Mouse (Mus musculus) testis, adult 2 months (tissue): ENCODE measurements around the gene Scn8a. TPM values are rescaled to one million over a fixed set of nuclear protein-coding genes. Genes with fewer than 3 reads are reported as not detected.

Experiments
- H3K27ac ChIP-seq: fragments of 200-500 bp; 2 replicates; pipeline ENCODE4 v1.5.1; 2012; ENCODE audit warnings: low read depth, low read length; ENCODE audit not compliant: control insufficient read depth, insufficient read depth
- H3K27me3 ChIP-seq: fragments of 200-500 bp; 2 replicates; pipeline ENCODE4 v1.6.1; 2012; ENCODE audit warnings: mild to moderate bottlenecking, low read length, moderate library complexity; ENCODE audit not compliant: control insufficient read depth, insufficient read depth
- H3K36me3 ChIP-seq: fragments of 200-500 bp; 2 replicates; pipeline ENCODE4 v1.6.1; 2012; ENCODE audit warnings: mild to moderate bottlenecking, low read length; ENCODE audit not compliant: control insufficient read depth, insufficient read depth
- H3K4me1 ChIP-seq: fragments of 200-500 bp; 2 replicates; pipeline ENCODE4 v1.6.1; 2012; ENCODE audit warnings: low read length; ENCODE audit not compliant: control insufficient read depth, insufficient read depth
- H3K4me3 ChIP-seq: fragments of 200-500 bp; 2 replicates; pipeline ENCODE4 v1.5.1; 2012; ENCODE audit warnings: low read depth, mild to moderate bottlenecking, low read length, moderate library complexity, mixed read lengths; ENCODE audit not compliant: control insufficient read depth
- CTCF ChIP-seq: fragments of 200-500 bp; IDR thresholded peaks from 2 replicates; pipeline ENCODE4 v1.5.1; 2012; ENCODE audit warnings: low read depth, mild to moderate bottlenecking, inconsistent platforms, low read length, moderate library complexity; ENCODE audit not compliant: control insufficient read depth, insufficient read depth, insufficient replicate concordance
- POLR2A ChIP-seq: fragments of 200-500 bp; IDR thresholded peaks from 2 replicates; pipeline ENCODE4 v1.6.1; 2012; ENCODE audit warnings: low read depth, mild to moderate bottlenecking, inconsistent platforms, low read length, moderate library complexity; ENCODE audit not compliant: control insufficient read depth
- polyA plus RNA-seq: library from polyadenylated mRNA; depleted of rRNA; stranded (reverse); fragments of >200 nt; gene quantifications from 2 replicates; pipeline ENCODE4 v1.2.3, GENCODE M21; 2012

Gene Scn8a
- polyA plus RNA-seq, 1 experiment, result 3.4 TPM

DNA sequence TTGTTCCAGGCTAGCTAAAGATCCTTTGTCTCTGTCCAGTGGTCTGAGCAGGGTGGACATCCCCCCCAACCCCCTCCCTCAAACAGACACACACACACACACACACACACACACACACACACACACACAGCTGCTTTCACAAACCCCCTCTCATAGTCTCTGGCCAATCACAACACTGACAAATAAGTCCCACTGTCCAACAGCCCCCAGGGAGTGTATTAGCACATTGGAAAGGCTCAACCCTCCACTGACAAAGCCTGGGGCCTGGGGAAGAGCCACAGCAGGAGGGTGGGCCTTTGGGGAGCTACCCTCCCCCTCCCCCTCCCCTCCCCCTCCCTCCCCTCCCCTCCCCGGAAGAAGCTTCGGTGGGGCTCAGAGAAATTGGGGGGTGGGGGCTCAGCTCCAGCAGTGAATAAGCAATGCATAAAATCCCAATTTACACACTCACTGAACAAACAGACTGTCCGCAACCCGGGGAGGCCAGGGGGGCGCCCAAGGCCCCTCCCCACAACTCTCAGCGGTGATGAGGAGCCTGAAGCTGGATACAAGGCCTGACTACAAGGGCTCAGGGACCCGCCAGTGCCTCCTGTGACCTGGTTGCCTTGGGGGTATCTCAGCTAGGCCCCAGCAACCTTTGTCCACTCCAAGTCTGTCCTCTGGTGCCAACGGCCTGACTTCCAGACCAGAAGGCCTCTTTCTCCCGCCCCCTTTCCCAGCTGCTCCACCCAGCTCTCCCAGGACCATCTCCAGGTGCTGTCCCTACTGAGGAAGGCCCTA, 197.4 kb downstream of the Scn8a start:
- no peak overlapping the region for H3K4me3 ChIP-seq
- H3K27me3 ChIP-seq, result no peaks in the 10 kb centered on the region
- H3K27ac ChIP-seq, result no peak overlapping the region
- TF ChIP-seq POLR2A (no peak), CTCF (no peak)
- no peaks in the 10 kb centered on the region; the same call in 1 of the 2 replicates for H3K4me1 ChIP-seq
- no peaks in the 10 kb centered on the region for H3K36me3 ChIP-seq

DNA sequence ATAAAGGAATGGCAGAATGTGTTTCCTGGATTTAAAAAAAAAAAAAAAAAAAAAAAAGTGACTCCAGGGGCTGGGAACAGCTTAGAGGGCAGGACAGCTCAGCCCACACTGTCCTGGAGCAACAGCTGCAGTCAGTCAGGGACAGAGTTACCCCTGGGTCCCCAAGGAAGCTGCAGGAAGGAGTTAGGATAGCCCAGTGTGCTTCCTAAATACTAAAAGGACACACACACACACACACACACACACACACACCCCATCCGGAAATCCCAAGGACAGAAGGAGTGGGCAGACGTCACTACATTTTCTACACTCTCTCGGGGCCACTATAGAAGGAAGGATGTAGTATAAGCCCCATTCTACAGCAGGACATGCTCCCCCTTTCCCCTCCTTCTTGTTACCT, 198.4 kb downstream of the Scn8a start:
- TF ChIP-seq POLR2A (no peak), CTCF (no peak)
- Histone ChIP-seq H3K27ac (no peak overlapping the region), H3K27me3 (no peaks in the 10 kb centered on the region), H3K4me1 (peaks cover 3% of the 10 kb centered on the region), H3K36me3 (no peaks in the 10 kb centered on the region), H3K4me3 (no peak overlapping the region)

- Histone ChIP-seq H3K27ac (no peak overlapping the region), H3K4me1 (peaks cover 3% of the 10 kb centered on the region), H3K4me3 (no peak overlapping the region), H3K36me3 (no peaks in the 10 kb centered on the region), H3K27me3 (no peaks in the 10 kb centered on the region)
- TF ChIP-seq CTCF (no peak), POLR2A (no peak)
Observed at GRCm38 (mm10) chr15:101068671-101069070, 199.0 kb downstream of the Scn8a start.

- H3K27me3 ChIP-seq, result no peaks in the 10 kb centered on the region
- H3K27ac ChIP-seq, result no peak overlapping the region
- no peak overlapping the region for H3K4me3 ChIP-seq
- H3K4me1 ChIP-seq, result peaks cover 3% of the 10 kb centered on the region
- H3K36me3 ChIP-seq, result no peaks in the 10 kb centered on the region
- TF ChIP-seq POLR2A, result no peak
- no peak for TF ChIP-seq CTCF
Observed at GRCm38 (mm10) chr15:101069641-101070190, 200.1 kb downstream of the Scn8a start.

GRCm38 (mm10) chr15:101070762-101071161, 201.1 kb downstream of the Scn8a start:
- no peaks in the 10 kb centered on the region for H3K27me3 ChIP-seq
- no peak overlapping the region for H3K4me3 ChIP-seq
- TF ChIP-seq CTCF (no peak), POLR2A (no peak)
- H3K4me1 ChIP-seq, result peaks cover 3% of the 10 kb centered on the region
- H3K27ac ChIP-seq, result no peak overlapping the region
- H3K36me3 ChIP-seq, result no peaks in the 10 kb centered on the region

DNA sequence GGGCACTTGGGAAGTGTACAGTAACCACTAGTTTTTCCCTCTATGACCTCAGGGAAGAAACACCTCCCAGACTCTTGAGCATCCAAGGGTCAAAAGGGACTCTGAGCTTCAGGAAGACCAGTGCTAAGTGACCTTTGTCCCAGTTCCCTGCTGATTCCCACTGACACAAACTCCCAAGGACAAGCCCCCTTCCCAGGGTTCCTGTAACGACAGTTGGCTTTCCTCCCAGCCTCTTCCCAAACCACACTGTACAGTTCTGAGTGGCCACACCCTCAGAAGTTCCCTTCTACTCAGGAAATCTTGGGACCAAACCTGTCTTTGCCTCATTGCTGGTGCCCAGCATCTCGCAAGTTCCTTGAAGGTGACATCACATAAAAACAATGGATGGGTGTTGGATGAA, 203.1 kb downstream of the Scn8a start:
- Histone ChIP-seq H3K36me3 (no peaks in the 10 kb centered on the region), H3K27ac (no peak overlapping the region), H3K27me3 (no peaks in the 10 kb centered on the region), H3K4me3 (no peak overlapping the region), H3K4me1 (peaks cover 13% of the 10 kb centered on the region)
- TF ChIP-seq CTCF (no peak), POLR2A (no peak)

DNA sequence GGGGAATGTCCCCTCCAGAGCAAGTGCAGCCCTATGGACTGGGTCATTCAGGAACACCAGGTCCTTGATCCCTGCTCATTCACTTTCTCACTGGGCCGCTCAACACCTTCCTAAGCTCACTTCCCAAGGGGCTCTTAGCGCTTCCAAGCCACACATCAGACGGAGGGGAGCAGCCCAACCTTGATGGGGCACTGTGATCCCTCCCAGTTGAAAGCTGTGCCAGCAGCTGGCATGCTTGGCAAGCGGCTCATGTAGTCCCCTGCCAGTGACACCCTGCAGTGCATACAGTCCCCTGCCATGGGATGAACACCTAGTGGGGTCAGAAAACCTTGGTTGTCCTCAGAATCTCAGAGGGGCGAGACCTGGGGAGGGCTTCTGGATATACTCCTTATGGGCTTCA, 204.4 kb downstream of the Scn8a start:
- H3K27ac ChIP-seq, result no peak overlapping the region
- peaks cover 4% of the 10 kb centered on the region; the same call in 1 of the 2 replicates for H3K27me3 ChIP-seq
- no peak for TF ChIP-seq CTCF
- no peak for TF ChIP-seq POLR2A
- H3K4me1 ChIP-seq, result peaks cover 20% of the 10 kb centered on the region
- H3K36me3 ChIP-seq, result no peaks in the 10 kb centered on the region
- no peak overlapping the region for H3K4me3 ChIP-seq

DNA sequence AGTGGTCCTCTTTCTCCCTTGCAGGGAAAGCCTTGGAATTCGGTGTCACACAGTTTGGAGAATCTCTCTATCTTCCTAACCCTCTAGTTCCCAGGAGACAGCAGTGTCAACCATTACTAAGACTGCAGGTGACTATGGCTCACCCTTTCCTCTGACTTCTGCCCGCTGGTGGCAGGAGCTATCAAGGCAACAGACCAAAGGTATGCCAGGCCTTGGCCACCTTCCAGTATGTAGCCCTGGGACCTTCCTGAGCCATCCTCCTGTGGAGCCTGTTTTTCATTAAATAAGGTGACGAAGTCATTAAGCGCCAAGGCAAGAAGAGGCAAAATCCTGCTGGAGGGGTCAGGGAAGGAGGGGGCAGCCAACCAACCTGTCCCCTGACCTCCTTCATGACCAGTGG, 205.5 kb downstream of the Scn8a start:
- Histone ChIP-seq H3K27me3 (peaks cover 4% of the 10 kb centered on the region; the same call in 1 of the 2 replicates), H3K4me1 (peaks cover 24% of the 10 kb centered on the region), H3K36me3 (no peaks in the 10 kb centered on the region), H3K27ac (no peak overlapping the region), H3K4me3 (no peak overlapping the region)
- TF ChIP-seq POLR2A, result no peak
- TF ChIP-seq CTCF, result no peak
